Mouse (Mus musculus) kidney, adult 18-20 months (tissue): ENCODE results near the gene Odf2.
A peak's percentile ranks its signal among the peaks of the same experiment; 100 is the strongest.

Experiments
- DNase-seq: peaks from one replicate; pipeline ENCODE4 v3.0.0; 2021

Gene Odf2

DNA sequence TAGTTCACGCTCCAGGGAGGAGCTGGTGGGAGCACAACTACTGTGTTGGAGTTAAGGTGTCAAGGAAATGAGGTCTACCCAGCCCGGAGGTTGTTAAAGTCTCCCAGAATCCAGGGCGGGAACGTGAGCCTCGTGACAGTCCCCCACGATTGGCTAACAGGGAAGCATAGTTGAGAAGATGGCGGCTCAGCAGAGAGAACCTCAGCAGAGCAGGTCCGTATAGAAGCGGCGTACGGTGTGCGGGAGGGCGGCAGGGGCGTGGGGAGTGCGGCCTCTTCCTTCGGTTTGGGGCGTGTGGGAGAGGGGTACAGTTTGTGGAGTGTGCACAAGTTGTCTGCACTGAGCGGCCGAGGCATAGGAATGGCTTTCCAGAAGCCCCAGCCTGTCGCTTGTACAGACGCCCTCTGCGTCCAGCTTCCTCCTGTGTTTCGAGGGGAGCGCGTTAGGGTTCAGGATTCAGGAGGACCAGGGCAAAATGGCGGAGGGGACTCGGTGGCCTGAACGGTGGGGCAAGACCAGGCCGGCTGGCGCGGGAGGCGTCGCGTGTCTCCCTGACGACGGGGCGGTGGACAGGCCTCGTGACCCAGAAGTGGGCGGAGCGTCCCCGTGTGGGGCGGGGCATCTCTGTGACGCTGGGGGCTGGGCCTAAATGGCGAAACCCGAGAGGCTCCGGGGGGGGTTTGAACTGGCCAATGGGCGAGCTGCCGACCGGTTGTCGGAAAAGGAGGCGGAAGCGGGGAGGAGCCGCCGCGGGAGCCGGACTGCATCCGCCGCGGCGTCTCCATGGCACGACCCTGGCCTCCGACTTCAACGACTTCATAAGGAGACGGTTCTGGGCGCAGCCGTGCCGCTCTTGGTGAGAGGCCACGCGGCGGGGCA lies at the start of gene Odf2:
Gene Odf2, plus strand, starts transcription at position 156 of the 879 bp plus-strand sequence.
- DNase-seq = peak; percentile 100

DNA sequence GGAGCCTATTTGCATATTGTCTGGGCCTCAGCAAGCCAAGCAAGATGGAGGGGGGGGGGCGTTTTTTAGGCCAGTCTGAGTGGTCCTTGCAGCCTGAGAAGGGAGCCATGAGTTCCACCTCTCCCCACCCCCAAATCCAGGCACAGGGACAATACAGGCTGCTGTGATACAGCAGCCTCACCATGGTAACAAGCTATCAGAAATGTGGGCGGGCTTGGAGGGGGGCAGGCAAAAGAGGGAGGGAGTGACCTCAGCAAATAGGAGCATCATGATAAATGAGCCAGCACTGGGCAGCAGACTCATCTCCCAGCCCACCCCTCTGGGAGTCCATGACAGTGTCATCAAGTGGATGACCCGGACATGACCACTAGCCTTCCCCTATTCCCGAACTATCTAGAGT lies 49.6 kb upstream of the Odf2 start:
- no peak for DNase-seq

DNA sequence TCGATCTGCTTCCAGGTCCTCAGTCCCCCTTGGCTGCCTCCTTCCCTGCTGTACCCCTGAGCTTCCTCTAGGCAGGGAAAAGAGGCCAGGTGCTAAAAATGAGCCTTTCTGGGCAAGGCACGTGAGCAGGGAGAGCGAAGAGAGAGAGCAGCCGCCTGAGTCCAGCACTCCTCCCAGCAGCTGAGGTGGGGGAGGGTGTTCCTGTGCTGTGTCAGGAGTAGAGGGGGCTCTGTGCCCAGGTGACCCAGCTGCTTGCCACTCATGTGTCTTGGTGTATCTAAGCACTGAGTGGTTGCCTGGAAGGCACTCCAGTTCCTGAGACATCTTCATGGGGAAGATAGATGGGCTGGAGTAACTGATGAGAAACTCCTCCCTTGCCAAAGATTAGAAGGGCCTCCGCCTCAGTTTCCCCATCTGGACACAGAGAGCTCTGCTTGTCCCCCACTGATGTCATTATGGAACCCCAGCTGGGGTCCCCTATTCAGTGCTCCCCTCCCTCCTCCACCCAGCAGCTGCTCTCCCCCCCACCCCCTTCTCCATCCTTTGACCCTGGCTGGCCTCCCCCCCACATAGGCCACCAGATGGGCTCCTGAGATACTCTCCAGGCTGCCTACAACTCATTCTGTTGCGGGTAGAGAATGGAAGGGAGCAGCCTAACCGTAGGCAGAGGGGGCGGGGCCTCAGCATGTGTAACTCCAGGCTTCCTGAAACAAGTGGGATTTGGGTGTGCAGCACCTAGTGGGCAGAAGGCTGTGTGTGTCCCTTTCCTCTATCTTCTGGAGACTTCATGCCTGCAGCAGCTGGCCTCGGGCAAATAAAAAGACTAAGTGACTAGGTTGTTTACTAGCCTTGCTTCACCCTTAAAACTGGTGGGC lies 45.6 kb upstream of the Odf2 start:
- no peak for DNase-seq

DNA sequence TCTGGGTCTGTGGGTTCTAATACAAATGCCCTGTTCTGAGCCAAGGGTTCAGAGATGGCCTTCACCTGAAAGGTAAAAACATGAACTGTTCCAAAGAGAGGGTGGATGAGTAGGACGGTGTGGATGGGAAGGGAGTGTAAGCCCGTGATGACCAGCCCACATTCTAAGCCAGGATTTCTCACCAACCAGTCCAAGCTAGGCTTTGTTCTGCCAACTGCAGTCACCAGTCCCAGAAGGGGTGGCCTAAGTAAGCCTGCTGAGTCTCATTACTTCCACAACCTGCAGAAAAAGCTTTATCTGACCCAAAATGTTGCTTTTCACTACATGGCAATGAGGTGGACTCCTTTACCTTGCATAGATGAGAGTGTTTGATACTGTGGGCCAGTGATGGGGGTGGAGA lies 44.9 kb upstream of the Odf2 start:
- no peak for DNase-seq

DNA sequence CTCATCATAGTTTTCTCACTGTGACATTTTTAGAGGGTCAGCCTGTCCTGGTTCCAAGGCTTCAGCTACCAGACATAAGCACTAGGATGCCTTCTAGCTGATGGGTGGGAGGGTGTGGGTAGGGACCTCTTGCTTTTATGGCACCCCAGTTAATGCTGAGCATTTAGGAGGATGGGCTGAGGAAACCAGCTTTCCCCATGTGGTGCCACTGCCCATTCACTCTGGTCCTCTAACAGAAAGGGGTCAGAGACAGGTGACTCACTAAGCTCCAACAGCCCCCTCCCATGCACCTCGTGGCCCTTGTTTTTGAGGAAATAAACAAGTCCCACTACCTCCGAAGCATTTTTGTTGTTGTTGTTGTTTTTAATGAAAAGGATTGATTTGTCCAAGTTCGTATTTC lies 44.4 kb upstream of the Odf2 start:
- DNase-seq = no peak

DNA sequence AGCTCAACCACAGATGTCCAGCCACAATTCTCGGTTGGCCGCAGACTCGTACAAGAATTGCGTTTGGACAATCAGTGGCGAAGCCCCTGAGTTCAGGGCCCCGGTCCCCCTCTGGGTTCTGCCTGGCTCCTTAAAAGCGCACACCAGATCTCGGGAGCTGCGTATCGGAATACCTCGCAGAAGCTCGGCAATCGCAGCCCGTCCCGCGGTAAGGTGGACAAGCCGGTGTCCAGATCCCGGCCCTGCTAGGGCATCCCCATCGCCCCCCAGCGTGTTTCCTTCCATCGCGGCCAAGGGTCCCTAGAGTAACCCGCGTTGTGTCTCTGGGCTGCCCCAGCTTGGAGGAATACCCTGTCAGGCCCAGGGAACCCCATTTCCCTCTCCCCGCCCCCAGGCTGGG lies 43.4 kb upstream of the Odf2 start:
- no peak for DNase-seq

DNA sequence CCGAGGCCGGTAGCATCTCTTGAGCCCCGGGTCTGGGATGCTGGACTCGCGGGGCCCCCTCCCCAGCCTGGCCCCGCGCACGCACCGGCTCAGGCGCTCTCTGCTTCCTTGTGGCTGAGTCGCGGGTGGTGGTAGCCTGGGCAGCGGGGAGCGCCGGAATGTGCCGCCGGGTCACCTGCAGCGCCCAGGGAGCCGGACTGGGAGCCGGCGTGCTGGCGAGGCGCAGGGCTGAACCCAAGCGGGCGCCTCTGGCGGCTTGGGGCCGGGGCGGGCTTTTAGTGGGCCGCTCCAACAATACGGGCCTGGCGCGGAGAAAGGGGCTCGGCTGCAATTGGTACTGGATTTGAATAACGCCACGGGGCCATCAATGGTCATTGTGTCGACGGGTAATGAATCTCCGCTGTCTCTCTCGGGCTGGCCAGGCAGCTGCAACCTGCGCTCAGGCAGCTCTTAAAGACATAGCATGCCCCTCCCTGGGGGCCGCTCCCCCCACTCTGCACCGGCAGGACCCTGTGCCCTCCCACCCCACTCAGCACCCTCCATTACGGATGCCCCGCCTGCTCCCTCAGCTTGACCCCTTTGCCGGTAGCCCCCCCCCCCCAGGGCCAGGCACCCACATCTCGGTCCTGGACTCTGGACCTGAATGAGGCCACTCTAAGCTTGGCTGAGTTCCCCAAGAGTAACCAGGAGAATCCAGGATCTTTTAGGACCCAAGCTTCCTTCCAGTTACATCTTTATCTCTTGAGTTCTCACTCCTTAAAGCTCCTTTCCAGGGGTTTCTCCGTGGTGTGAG lies 42.8 kb upstream of the Odf2 start:
- no peak for DNase-seq

DNA sequence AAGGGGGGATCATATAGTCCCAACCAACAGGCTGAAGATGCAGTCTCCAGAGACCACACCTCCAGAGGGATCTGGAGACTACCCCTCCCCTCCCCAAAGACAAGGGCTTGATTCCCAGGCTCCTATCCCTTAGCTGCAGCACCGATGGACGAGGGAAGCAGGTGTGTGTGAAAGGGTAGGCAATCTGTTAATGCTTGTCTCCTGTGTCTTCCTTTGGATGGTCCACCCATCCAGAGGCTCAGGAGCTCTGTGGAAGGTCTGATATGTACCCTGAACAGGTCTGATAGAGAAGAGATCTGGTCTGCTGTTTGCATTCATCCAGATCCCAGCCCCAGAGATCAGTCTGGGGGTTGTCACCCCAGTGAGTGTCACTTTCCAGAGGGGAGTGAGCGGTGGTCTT lies 42.1 kb upstream of the Odf2 start:
- no peak for DNase-seq

DNA sequence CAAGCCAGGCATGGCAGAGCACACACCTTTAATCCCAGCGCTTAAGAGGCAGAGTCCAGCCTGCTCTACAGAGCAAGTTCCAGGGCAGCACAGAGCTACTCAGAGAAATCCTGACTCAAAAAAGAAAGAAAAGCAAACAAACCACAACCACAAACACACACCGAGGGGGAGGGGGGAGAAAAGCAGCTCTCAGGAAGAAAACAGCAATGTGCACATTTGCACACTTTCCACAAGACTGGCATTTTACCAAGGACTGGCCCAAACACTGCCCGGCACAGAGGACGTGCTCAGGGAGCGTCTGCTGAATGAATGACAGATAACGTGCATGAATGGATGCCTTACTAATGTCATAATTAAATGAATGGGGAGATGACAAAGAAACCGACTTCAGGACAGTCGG lies 40.0 kb upstream of the Odf2 start:
- DNase-seq = no peak

DNA sequence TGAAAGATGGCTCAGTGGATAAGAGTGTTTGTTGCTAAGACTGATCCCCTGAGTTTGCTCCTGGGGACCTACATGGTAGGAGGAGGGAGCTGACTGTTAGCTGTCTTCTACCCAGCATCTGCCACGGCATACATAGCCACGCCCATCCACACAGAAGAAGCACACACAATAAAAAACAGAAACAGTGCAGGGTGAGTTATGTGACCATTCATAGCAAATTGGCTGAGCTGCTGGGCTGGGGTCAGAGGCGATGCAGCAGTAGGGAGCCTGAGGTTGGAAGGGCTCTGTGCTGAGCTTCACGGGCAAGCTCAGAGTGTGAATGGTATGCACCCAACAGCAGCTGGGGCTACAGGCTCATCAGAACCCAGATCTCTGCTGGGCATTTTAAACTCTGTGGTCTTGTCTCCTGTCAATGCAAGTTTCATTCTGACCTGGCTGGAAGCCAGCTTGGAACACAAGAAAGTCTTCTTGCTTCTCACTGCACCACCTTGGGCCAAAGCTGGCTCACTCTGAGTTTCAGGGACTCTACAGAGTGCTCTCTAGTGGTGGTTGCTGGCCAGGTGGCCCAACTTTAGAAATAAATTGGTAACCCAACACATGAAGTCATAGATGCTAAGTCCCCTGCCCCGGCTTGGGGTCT lies 39.1 kb upstream of the Odf2 start:
- DNase-seq = no peak

DNA sequence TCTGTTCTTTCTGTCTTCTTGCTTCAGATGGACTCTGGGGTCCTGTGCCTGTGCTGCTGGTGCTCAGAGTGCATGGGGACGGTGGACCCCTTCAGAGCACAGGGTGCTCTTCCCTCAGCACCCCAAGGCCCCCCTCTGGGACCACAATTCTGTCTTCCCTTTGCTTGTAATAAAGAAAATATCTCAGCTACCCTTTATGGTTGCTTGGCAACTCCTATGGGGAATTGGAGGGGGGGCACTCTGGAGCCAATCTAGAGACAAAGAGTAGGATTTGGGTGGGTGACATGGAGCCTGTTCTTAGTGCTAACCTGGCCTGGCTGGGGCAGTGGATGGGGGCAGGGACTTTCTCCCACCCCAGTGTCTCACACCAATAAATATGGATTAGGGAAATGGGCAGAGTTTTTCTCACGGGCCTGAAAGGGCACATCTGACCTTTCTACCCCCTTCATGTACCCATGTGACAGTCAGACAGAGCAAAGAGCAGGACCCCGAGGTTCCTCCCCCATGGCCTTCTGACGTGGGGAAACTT lies 36.0 kb upstream of the Odf2 start:
- DNase-seq = no peak

DNA sequence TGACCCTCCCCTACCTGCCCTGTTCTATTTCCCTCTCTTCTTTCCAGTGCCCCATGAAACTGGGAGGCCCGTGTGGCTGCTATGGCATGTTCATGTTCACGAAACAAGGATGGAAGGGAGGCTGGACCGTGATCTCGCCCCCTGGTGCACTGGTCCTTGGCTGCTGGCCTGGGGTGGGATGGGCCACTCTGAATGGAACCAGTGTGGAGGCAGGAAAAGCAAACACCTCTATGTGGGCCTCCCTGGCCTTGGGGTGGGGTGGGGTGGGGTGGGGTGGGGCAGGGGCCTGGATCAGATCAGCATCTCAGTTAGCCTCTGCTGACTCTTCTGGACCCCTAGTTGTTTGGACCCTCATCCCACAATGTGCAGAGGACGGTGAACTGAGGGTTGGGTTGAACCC lies 35.3 kb upstream of the Odf2 start:
- DNase-seq = no peak

DNA sequence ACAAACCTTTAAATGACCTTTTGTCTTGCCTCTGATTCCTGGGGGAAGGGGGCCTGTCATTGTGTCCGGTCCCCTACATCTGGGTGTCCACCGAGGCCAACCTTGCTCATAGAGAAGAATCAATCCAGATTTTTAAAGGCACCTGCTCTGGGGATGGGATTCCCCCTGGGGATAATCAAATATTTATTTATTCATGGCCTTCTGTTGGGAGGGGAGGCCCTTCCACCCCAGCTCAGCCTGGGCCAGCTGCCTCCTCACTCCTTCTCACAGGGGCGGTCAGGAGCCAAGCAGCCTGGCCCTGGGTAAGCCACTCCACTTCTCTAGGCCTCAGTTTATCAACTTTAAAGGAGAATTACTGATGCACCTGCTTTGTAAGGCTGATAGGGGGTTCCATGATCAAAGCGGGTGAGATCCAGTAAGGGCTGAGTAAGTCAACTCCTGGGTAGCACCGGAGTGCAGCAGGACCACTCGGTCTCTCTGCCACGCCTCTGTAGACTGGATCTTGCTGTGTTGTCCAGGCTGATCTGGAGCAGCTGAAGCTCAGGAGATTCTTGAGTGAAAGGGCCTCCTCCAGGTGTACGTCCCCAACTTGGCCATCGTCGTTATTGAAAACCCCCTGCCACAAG lies 33.3 kb upstream of the Odf2 start:
- no peak for DNase-seq

DNA sequence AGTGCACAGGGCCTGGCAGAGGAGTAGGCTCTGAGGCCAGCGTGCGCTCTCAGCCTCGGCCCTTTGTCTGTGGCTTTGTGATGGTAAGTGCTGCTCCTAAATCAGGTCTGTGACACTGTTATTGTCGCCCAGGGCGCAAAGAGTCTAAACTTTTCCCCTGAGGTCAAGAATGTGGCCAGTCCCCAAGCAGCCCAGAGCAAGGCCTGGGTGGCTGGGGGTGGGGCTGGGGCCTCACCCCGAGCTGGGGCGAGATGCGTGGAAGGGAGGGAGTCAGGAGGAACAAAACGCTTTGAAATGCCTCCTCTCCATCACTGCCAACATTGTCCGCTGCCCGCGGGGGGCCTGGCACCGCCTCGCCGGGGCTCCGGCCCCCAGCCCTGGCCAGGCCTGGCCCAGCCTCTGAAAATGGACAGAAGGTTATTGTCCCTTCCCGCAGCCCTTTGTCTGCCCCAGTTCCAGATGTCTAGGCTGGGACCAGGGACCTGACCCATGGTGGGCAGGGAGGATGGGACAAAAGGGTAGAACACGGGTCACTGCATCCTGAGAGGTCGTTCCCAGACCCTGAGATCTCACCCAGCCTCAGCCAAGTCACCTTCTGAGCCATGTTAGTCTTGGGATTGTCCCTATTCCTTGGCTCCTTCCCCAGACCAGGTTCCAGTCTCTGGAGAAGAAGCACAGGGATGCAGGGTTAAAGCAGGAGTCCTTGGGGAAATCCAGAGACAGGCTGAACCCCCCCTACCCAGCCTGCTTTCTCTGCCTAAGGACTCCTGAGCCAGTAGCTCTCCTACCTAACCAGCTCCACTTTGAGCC lies 32.4 kb upstream of the Odf2 start:
- DNase-seq = no peak

DNA sequence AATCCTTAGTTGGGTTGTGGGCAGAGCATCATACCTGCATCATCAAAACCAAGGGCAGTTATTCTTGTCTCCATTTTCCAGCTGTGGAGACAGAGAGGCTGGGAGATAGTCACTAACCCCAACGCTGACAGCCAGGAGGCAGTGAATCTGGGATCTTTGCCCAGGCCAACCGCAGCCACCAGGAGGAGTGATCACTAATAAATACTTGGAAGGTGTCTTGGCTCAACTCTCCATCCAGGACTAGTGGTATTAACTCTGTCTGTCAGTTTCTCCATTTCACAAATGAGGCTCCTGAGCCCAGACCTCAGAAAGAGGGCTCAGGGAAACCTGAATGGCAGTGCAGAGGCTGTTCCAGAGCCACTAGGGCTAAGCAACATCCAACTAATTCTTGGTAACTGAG lies 31.7 kb upstream of the Odf2 start:
- DNase-seq = no peak

DNA sequence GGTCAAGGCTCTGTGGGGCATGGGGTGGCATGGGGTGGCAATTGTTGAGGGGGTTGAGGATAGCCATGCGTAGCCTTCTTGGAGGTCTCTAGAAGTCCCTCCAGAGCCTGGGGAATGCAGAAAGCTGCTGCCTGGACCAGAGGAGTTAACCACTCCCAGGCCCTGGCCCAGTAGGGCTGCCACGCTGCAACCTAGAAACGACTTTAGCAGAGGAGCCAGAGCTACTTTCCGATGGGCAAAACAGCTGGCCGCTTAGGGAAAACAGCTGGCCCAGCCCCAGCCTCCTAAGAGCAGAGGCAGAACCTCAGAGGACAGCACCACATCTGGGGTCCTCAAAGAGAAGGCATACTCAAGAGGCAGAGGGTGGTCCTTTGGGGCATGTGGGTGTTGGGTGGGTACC lies 31.1 kb upstream of the Odf2 start:
- DNase-seq = no peak

DNA sequence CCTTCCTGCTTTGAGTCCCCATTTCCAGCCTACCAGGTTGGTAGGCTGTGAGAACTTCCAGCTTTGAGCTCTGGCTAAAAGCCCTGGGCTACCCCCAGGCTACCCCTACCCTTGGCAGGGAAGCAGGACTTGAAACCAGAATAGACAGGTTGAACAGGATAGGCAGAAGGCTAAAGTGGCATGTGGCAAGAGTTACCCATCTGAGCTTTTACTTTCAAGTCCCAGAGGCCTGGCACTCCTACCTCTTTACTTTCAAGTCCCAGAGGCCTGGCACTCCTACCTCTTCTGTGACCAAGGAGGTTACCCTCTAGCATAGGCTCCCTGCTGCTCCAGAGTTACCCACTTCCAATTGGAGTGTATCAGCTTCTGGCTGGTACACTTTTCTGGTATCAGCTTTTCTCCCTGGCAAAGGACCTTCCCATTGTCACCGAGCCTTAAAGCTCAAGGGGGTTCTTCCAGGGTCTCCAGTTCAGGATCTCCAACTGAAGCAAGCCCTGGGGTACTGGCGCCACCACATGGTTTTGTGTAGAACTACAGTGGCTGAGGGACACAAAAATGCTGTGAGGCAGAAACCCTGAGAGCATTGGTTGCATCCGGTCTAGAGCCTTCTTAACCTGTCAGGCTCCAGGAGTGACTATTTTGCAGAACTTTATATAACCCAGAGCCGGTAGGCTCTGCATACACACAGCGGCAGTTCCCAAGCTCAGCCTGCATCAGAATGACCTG lies 30.1 kb upstream of the Odf2 start:
- DNase-seq = peak; percentile 56

DNA sequence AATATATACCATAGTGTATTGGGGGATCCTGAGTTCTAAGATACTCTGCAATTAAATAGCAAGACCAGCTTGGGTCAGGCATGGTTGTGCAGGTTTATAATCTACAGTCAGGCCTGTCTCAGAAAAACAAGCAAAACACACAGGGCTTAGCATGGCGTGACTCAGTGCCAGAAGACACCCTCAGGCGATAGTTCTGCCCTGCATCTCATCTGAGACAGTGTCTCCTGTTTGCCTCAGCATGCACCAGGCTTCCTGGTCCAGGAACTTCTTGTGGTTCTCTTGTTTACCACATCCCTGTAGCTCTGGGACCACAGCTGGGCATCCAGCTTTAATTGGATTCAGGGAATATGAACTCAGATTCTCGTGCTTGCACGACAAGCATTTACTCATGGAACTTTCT lies 23.9 kb upstream of the Odf2 start:
- no peak for DNase-seq

DNA sequence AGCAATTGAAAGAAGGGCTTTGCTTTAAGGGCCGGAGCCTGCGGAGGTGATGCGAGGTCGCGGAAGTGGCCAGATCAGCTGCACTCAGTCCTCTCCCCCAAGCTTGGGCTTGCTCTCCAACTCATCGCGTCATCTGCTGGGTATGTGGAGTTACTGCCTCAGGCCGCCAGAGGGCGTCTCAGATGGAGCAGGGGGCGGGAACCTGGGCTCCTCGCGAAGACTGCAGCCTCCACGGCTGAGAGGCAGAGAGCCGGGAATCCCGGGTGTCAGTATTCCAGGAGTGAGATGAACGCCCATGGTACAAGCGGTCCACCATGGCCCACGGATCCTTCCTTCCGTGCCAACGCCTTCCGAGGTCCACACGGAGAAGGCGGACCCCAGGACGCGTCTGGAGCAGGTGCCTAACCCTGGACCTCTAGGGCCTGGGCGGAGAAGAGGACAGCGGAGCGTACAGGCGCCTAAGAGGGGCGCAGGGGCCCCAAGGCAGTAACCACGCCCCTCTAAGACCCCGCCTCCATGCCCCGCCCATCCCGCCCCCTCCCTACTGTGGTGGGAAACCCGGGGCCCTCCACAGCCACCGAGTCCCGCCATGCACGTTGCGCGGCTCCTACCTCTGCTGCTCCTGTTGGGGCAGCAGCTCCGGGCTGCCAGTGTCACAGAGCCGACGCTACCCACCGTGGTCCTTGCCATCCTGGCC lies 19.9 kb upstream of the Odf2 start, which contains the start of gene Cercam:
Gene Cercam, plus strand, starts transcription at position 216 of the 697 bp plus-strand sequence.
- peak; percentile 82 for DNase-seq
